21 mouse cellular contexts compared by ENCODE assay signal in genomic region chr4:135326469-135326868, GRCm38 (mm10).
"Had no signal": no experiment of that assay in that cellular context is flagged by ENCODE, and none has a peak within 500 bp of the region (broad histone marks: within the 10 kb centered on the region; RNA-seq: fewer than 3 reads in every experiment).

No protein-coding gene starts in this region.

- DNase-seq: forebrain, postnatal 0 days; gastrocnemius, postnatal 14 days; heart, adult 11 months; heart, adult 2 months; heart, postnatal 10 days; kidney, adult 11 months; kidney, adult 2 months; kidney, adult 9 months; kidney, postnatal 14 days; kidney, postnatal 4 days had no signal

- H3K9me3 ChIP-seq: forebrain, embryonic 15.5 days; heart, embryonic 12.5 days; hindbrain, embryonic 13.5 days; hindbrain, embryonic 15.5 days; kidney, embryonic 15.5 days; limb, embryonic 10.5 days; limb, embryonic 12.5 days had no signal

- ATAC-seq: forebrain, embryonic 15.5 days; forebrain, postnatal 0 days; hindbrain, postnatal 0 days; intestine, embryonic 16.5 days had no signal

- H3K27ac ChIP-seq: forebrain, embryonic 15.5 days; heart, adult 2 months; hindbrain, embryonic 13.5 days; hindbrain, embryonic 15.5 days; hindbrain, postnatal 0 days; kidney, embryonic 15.5 days; kidney, postnatal 0 days; left cerebral cortex, adult 2 months; limb, embryonic 10.5 days; limb, embryonic 12.5 days had no signal

- H3K4me3 ChIP-seq: forebrain, embryonic 15.5 days; heart, adult 2 months; heart, embryonic 12.5 days; hindbrain, embryonic 13.5 days; hindbrain, embryonic 15.5 days; kidney, embryonic 15.5 days; left cerebral cortex, adult 2 months; limb, embryonic 10.5 days; limb, embryonic 12.5 days had no signal

- H3K27me3 ChIP-seq: forebrain, embryonic 15.5 days; heart, embryonic 12.5 days; hindbrain, embryonic 13.5 days; hindbrain, embryonic 15.5 days; kidney, embryonic 15.5 days; limb, embryonic 12.5 days had no signal

- H3K9ac ChIP-seq: forebrain, embryonic 15.5 days; forebrain, postnatal 0 days; heart, embryonic 12.5 days; hindbrain, embryonic 13.5 days; hindbrain, embryonic 15.5 days; kidney, embryonic 15.5 days; limb, embryonic 12.5 days had no signal

- H3K4me1 ChIP-seq: forebrain, embryonic 15.5 days; heart, embryonic 12.5 days; hindbrain, embryonic 13.5 days; hindbrain, embryonic 15.5 days; kidney, embryonic 15.5 days; limb, embryonic 10.5 days; limb, embryonic 12.5 days had no signal

- H3K4me2 ChIP-seq: forebrain, embryonic 15.5 days; heart, embryonic 12.5 days; hindbrain, embryonic 13.5 days; hindbrain, embryonic 15.5 days; kidney, embryonic 15.5 days; limb, embryonic 12.5 days had no signal
